Mouse (Mus musculus): Measurements from ENCODE around the gene Med13l.

Gene Med13l

GRCm38 (mm10) chr5:118655966-118656365 is 95.5 kb downstream of the Med13l start:
- DNase-seq (ENCODE audit: low spot score in 2 of 2) = no peak

- no peak for DNase-seq (ENCODE audit: low spot score in 2 of 2)
These were observed 97.9 kb downstream of the Med13l start for GRCm38 (mm10) chr5:118658256-118658837.

GRCm38 (mm10) chr5:118659713-118660112 is 99.2 kb downstream of the Med13l start:
- DNase-seq (ENCODE audit: low spot score in 2 of 2) = no peak

GRCm38 (mm10) chr5:118661751-118662150 is 101.3 kb downstream of the Med13l start:
- DNase-seq (ENCODE audit: low spot score in 2 of 2) = no peak

GRCm38 (mm10) chr5:118663999-118664398 is 103.5 kb downstream of the Med13l start:
- no peak for DNase-seq (ENCODE audit: low spot score in 2 of 2)

GRCm38 (mm10) chr5:118665023-118665422 is 104.5 kb downstream of the Med13l start:
- DNase-seq (ENCODE audit: low spot score in 2 of 2) = no peak

- no peak for DNase-seq (ENCODE audit: low spot score in 2 of 2)
These were observed 106.1 kb downstream of the Med13l start for GRCm38 (mm10) chr5:118666437-118667207.

GRCm38 (mm10) chr5:118667863-118668262 is 107.4 kb downstream of the Med13l start:
- DNase-seq (ENCODE audit: low spot score in 2 of 2) = no peak

GRCm38 (mm10) chr5:118668931-118669330 is 108.5 kb downstream of the Med13l start:
- no peak for DNase-seq (ENCODE audit: low spot score in 2 of 2)

GRCm38 (mm10) chr5:118672111-118672510 is 111.6 kb downstream of the Med13l start:
- DNase-seq (ENCODE audit: low spot score in 2 of 2) = no peak

GRCm38 (mm10) chr5:118673859-118674258 is 113.4 kb downstream of the Med13l start:
- DNase-seq (ENCODE audit: low spot score in 2 of 2) = no peak

GRCm38 (mm10) chr5:118674321-118674720 is 113.8 kb downstream of the Med13l start:
- DNase-seq (ENCODE audit: low spot score in 2 of 2) = no peak

- no peak for DNase-seq (ENCODE audit: low spot score in 2 of 2)
These were observed 115.2 kb downstream of the Med13l start for GRCm38 (mm10) chr5:118675697-118676096.

GRCm38 (mm10) chr5:118676151-118676918 is 115.9 kb downstream of the Med13l start:
- DNase-seq (ENCODE audit: low spot score in 2 of 2) = no peak

GRCm38 (mm10) chr5:118679283-118679835 is 118.9 kb downstream of the Med13l start:
- DNase-seq (ENCODE audit: low spot score in 2 of 2) = no peak

GRCm38 (mm10) chr5:118680853-118681252 is 120.4 kb downstream of the Med13l start:
- no peak for DNase-seq (ENCODE audit: low spot score in 2 of 2)

GRCm38 (mm10) chr5:118682007-118682406 is 121.5 kb downstream of the Med13l start:
- DNase-seq (ENCODE audit: low spot score in 2 of 2) = no peak

- no peak for DNase-seq (ENCODE audit: low spot score in 2 of 2)
These were observed 124.7 kb downstream of the Med13l start for GRCm38 (mm10) chr5:118685145-118685544.

- no peak for DNase-seq (ENCODE audit: low spot score in 2 of 2)
These were observed 125.5 kb downstream of the Med13l start for GRCm38 (mm10) chr5:118686021-118686420.

GRCm38 (mm10) chr5:118688886-118689835 is 128.7 kb downstream of the Med13l start:
- no peak for DNase-seq (ENCODE audit: low spot score in 2 of 2)

- DNase-seq (ENCODE audit: low spot score in 2 of 2) = no peak
These were observed 130.7 kb downstream of the Med13l start for GRCm38 (mm10) chr5:118691025-118691709.
